Mouse (Mus musculus): ENCODE measurements at regions not wholly inside any gene's neighbourhood (a gene's known extent, or its start where the extent isn't known, plus 50 kb on each side); places are given as distances from the start of the nearest gene placed in this dataset.
"Not testable (repeated sequence)": the region's sequence is repeated elsewhere in the genome, so short reads cannot be mapped to it uniquely, and the experiment has no call there.

DNA sequence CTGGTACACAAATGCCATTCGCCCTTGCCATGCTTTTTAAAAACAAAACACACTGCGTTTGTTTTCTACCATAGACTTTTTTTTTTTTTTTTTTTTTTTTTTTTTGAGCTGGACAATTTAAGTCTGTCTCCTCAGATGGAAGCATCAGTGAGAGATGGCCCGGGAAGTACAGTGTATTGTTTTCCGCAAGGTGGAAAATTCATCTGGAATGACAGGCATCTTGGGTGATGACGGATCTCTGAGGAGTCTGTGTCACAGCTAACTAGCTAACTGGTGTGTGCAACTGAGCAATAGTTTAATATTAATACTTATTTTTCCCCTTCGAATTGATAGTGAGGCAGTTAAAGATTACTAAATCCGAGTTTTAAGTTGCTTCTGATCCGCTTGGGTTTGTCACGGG lies 228.7 kb upstream of the Arglu1 start:
- DNase-seq: no peak

DNA sequence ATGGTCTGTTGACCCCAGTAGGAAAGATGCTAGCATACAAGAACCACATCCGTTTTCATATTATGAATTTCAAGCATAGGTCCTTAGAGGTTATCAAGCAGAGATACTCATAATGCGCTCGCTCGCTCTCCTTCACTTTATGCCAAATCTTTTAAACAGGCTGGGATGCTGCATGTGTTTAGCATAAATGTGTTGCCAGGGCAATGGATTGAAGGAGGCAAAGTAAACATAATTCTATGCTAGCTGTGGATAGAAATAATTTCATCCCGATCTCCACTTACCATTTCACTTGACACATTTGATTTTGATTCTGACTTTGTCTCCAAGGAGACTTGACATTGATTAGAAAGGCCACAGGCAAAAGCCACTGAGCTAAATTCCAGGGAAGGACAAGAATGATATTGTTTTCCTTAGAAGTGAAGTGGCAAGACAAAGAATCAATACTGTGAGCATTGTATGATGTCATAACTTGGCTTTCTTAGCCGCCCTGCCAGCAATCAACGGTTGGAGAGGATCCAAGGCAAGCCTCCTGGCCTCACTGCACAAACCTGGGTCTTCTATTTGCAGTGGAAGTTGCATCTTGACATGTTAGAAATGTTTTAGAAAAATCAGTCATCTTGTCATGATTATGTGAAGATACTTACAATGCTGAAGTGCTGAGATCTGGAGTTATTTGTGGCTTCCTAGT lies 217.3 kb upstream of the Arglu1 start:
- no peak for DNase-seq

DNA sequence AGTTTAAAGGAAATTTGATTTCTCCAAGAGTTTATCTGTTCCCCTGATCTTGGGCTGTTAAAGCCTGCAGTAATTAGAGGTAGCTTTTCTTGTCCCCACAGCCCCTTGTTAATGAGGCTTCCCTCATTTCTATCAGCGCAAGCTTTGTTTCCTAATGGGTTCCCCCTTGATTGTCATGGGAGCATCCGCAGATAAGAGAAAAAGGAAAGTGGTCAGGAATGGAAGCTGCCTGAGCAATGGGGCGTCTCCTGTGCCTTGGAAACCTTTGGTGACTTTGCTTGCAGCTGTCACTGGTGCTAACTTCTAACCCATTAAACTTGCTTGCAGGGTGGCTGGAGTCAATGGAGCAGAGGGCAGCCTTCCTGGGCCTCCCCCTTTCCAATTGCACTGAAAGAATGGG lies 202.7 kb upstream of the Arglu1 start:
- no peak for DNase-seq

DNA sequence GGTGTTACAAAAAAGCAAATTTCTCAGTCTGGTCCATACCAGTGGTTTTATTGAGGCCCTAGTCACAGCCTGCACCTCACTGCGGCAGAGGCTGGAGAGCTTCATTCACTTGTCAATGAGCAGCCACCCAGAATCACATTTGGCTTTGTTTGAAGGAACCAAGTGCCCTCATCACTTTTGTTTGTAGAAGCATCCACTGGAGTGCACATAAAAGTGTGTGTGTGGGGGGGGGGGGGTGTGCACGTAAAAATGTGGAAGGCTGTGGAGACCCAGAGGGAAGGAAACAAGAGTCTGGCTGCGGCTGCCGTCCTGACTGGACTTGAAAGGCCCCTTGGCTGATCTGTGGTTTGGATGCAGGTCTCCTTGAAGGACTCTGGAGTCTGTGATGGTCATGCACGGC lies 187.0 kb upstream of the Arglu1 start:
- no peak for DNase-seq

DNA sequence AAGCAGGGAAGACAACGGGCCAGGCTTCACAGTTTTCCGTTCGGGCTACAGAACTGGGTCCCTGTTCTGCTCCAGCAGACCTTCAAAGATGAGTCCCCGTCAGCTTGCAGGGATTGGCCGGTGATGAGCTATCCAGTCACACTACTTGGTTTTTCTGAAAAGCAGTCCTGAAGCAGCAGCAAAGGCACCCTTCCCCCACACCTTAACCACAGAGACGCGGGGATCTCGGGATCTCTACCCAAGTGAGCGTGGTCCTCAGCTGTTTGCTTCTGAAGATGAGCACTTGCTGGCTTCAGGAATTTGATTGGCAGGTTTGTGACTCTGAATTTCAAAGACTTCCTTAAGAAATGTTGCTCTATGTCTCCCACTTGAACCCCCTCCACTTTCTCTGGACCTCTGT lies 186.6 kb upstream of the Arglu1 start:
- DNase-seq: no peak

DNA sequence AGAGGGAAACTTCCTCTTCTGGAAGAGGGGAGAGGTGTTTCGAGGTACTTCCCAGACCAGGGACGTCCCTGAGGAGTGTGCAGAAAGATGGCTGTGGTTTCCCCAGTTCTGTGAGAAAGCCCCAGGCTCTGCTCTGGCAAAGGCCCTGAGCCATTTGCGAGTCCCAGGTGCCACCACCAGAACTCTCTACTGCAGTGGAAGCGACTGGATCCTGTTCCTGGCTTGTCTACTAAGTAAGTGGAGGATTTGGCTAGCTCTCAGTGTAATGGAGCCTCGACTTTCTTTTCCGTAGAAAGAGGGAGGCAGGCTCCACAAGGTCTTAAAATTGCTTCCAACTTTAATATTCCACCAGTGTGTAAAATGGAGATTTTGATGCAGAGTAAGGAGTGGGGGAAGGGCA lies 186.1 kb upstream of the Arglu1 start:
- DNase-seq: no peak

DNA sequence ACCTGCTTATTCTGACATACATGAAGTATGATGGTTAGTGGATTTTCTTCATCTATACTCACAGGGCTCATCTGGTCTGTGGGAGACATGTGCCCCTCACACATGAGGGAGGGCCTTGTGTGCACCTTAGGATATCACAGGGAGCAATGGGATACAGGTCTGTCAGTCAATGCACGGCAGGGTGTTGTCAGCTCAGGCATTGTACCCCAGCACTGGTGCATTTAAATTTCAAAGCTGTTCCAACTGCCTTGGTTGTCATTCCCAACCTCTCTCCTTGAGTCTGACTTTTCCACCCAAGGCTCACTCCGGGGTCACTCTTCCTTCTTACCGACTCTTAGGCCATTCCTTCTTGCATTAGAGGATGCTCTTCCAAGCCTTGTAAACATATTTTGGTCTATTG lies 181.6 kb upstream of the Arglu1 start:
- DNase-seq: no peak

DNA sequence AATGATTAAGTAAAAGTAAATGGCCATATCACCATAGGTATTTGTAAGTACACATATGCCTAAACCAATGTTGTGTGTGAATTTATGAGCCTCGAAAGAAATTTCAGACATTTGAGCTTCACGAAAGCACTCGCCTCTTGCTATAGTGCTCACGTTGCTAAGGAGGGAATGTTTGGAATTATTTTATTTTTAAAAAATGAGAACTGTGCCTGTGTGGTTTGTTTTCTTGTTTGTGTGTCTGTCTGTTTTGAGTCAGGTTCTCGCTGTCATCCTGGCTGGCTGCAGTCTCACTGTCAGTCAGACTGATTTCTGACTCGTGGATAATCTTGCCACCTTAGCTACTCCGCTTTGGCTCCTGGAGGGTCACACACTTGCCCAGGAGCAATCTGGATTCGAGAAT lies 180.7 kb upstream of the Arglu1 start:
- no peak for DNase-seq

DNA sequence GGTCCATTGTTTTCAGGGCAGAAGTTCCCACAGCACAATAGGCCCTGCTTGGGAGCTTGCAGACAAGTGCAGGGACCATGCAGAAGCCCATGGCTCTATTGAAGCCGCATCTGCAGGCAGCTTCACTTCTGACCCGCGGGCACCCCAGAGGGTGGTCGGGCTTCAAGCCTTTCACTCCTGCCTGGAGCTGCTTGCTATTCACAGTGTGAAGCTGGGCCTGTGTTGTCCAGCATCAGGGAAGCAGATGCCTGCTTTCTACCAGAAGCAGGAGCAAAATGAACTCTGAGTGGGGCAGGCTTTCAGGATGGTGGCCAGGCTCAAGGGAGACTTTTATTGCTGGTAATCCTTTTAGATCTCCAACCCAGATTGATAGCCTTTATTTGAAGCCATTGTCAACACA lies 180.2 kb upstream of the Arglu1 start:
- no peak for DNase-seq

DNA sequence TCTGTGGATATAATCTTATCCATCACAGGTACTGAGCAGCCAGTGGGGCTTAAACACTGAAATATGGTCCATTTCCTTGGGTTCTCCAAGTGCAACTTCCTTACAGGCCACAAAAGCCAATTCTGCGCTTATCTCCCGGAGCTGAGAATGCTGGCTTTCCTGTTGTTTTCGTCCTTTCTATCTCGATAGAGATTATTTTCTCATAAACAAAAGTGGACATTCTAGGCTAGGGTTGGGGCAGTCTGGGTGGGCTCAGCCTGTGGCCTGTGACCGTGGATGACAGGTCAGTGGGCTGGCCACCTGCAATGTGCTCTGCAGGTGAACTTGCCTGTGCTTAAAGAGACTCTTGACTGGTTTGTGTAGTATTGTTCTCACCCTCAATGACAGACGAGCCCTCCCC lies 179.0 kb upstream of the Arglu1 start:
- DNase-seq: no peak

DNA sequence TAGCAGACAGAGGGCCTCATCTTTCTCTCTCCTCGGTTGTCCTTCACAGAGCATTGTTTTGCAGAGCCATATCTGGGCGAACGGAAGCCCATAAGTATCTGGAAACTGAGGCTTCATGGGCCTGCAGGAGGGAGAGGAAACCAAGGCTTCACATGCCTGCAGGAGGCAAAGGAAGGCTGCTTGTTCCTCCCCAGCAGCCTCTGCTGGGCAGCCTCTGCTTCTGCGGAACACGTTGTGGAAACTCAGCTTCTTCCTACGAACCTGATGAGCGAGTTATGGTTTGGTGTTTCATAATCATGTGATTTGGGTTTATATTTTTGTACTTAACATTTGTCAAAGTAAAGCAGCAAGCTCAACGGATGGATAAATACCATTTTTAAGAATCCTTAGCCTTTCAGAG lies 177.6 kb upstream of the Arglu1 start:
- no peak for DNase-seq

DNA sequence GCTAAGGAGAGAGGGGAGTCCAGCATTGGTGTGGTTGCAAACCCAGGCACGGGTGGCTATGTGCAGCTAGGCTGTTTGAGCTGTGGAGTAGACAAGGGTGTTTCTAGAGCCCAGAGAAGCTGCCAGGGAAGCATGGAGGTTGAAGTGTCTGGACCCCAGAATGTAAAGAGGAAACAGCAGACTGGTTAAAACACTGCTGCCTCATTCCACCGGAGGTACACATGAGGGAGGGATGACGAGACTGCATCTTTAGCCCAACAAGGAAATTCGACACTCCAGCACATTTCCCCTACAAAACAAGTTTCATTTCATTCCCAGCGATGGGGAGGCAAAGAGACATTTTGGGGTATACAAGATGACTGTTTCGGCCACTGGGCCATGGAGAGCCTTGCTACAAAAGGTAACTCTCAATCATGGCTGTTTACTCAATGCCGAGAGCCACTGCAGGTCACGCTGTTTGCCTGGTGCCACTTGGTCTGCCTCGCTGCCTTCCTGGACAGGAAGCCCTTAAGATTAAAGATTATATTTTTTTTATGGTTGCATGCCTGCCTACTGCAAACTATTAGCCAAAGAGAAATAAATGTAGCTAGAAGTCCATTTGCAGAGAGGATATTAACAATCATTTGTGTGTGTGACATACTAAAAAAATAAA lies 176.9 kb upstream of the Arglu1 start:
- no peak for DNase-seq

DNA sequence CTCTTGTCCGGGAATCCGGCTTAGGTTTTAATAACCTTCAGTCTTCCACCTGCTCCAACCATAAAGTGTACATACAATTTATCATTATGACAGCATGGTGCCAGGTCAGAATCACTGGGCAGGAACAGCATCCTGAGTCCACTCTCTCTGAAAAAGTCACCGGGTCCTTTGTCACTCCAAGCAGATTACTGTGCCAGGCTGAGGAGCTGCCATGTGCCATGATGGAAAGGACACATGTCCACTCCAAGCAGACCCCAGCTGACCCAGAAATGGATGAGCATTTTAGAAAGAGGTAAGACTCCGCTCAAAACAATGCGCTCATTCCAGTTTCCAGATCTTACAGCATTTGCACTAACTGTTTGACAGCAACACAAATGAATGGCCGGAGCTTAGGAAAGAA lies 172.4 kb upstream of the Arglu1 start:
- no peak for DNase-seq

DNA sequence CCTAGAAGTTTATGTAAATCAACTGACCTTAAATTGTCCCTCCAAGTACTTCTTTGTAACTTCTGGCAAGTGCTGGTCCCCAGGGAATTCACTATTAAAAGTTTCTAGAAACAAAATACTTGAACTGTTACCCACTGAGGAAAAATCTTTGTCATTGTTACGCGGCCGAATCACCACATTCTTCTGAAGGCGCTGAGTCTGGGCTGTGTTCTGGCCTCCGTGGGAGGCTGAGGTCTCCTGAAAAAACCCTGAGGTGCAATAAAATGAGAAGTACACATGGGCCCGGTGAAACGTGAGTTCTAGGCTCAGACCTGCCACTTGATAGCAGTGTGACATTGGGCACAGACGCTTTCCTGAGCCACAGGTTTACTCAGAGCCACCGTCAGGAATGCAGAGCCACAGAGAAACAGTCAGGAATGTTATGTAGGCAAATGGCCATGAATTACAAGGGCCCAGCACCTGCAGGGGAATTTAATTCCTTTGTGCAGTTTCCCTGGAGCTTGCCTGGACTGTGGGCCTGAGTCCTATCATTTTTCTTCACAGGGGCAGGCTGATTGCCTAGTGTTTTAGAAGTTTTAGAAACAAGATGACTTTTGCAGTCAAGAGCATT lies 171.1 kb upstream of the Arglu1 start:
- DNase-seq: no peak

DNA sequence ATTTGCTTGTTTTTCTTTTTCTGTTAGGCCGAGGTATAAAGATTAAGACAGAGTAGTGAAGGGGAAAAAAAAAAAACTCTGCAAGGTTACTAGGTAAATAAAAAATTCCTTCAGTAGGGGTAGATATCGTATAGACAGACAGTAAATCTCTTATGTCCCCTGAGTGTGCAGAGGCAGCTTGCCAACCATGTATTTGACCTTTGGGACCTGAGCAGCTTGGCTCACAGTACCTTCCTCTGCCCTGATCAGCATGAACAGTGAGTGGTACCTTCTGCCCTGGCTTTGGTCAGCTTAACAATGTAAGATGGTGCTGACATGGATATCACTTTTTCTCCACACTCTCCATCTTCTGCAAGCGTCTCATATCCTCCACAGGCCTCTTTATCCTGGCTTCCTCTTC lies 168.3 kb upstream of the Arglu1 start:
- DNase-seq: peak; percentile 32 to 41

DNA sequence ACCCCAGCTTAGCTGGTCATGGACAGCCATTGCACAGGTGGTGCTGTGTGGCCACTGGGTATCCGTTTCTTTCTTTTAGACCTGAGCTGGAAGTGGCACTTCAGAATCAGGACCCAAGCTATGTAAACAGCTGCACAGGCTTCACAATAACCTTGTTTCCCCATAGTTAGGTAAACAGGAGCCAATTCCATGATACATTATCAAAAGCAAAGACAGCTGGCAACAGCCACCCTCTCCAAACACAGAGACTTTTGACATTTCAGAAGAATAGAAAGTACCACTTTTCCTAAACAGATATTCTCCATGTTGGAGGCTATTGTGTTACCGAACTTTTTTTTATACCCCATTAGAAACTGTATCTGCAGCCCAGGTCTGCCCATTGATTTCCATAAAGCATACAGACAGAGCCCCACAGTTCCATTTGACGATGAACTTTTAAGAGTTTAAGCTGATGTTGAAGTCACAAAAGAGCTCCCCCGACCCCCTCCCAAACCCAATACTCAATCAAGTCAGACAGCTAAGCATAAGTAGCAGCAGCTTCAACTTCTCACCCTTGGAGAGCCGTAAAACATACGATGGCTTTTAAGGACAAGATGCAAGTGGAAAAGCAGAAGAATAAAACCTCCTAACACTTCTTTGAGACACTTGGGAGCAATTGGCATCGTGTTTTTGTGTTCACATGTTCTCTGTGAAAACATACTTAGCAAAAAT lies 162.5 kb upstream of the Arglu1 start:
- no peak for DNase-seq

DNA sequence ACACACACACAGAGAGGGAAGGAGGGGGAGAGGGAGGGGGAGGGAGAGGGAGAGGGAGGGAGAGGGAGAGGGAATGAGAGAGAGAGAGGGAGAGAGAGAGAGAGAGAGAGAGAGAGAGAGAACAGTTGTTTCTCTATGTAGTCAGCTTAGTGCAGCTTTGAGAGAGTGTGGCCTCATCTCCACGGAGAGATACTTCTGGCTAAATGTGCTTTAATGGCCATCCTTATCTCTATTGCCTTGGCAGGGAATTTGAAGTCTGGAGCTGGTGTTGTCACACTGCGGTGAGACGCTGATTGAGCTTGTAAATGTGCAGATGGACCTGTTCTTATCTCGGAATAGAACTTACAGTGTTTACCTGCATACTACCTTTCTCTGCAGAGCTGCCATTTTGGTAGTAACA lies 160.9 kb upstream of the Arglu1 start:
- no peak for DNase-seq

DNA sequence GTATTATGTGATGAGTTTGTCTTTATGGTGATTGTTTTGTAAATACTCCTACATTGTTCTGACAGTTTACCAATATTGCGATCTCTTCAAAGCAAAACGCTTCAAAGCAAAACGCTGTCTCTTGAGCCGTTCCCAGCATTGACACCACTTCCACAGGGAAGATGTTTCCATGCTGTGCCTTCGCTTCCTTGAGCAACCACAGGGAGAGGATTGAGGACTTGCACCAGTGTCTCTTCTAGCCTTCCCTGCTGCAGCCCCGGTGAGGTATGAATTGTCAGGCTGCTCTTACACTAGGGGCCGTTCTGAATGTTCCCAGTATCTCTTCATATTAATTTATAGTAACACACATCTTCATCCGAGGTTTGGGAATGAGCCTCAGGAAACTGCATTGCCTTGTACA lies 160.4 kb upstream of the Arglu1 start:
- DNase-seq: no peak

DNA sequence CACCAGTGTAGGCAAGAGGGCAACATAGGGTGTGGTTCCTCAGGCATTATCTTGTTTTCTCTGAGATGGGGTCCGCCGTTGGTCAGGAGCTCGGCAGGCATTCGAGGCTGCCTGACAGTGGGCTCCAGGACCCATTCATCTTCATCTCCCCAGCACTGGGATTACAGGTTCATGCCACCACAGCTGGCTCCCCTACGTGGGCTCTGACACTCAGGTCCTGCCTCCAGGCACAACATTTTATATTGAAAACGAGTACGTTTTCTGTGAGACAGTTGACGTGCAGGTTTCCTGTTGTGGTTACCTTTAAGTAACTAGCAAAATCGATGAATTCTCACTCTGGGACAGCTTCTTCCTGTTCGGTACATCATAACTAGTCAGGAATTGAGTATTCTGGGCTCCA lies 157.3 kb upstream of the Arglu1 start:
- DNase-seq: no peak

DNA sequence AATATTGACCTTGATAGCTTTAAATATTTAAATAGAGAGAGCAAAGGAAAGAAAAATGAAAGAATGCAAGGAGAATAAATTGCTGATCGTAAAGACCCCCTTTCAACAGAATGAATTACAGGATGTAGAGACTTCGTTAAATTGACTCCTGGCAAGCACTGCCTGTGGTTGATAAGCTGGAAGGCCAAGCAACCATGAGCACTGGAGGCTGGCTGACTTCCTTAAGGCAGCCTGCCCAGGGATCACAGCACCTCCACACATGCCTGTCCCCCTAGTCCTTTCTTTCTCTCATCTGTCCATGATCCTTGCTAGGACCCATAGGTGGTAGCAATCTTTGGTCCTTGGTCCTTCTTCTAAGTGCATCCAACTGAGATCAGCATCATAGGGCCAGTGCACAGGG lies 152.0 kb upstream of the Arglu1 start:
- no peak for DNase-seq

DNA sequence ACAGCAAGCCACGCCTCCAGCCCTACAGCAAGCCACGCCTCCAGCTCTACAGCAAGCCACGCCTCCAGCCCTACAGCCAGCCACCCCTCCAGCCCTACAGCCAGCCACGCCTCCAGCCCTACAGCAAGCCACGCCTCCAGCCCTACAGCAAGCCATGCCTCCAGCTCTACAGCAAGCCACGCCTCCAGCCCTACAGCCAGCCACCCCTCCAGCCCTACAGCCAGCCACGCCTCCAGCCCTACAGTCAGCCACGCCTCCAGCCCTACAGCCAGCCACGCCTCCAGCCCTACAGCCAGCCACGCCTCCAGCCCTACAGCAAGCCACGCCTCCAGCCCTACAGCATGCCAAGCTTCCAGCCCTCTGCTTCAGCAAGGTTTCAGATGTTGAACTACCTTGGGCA lies 145.8 kb upstream of the Arglu1 start:
- not testable (repeated sequence) for DNase-seq

DNA sequence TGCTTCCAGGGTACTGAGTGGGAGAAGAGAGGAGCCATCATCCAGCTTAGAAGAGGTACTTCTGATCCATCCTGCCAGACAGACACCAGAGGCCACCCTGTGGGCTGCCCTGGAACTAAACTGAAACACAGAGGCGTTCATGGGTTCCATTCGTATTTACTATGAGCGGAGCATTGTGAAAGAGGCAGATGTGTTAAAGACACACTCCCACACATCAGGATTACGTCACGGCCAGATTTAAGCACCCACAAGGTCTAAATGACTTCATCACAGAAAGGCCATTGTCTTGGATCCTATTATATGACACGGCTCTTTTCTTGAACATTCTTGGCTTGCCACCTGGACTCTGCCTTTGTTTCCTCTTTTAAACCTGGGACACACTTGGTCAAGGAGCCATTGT lies 141.0 kb upstream of the Arglu1 start:
- DNase-seq: no peak

DNA sequence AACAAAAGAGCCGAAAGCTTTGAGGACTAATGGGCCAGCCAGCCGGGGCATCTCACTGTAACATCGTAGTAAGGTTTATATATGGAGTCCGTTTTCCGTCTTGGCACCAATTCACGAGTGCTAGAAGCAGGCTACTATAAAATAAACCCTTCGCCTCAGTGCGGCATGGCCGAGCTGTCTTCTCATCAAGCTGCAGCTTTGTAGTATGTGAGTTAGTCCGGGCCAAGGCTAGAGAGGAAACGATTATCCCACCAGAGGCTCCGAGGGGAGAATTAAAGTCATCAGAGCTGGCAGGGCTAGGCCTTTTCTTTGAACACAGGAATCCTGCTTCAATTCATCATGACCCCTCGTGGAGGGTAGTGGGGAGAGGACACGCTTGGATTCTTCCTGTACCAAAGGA lies 138.9 kb upstream of the Arglu1 start:
- no peak for DNase-seq

DNA sequence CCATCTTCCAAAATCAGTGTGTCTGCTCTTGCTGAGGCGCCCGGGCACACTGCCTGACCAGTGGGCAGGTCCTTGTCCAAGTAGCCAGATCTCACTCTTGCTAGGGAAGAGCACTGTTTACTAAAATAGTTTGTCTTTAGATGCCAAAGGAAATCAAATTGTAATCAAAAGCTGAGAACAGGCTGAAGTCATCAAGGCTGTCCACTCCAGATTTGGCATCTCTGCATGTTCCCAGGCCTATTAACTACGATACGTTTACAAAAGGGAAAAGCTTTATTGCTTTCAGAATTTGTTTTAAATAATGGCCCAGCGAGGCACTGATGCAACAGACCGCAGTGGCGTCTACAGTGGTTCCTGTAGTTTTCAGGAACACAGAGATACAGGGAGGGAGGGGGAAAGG lies 137.2 kb upstream of the Arglu1 start:
- no peak for DNase-seq

Data from kidney, postnatal 25 days (tissue).